Mouse (Mus musculus): ENCODE measurements around the gene Brd3.

Brd3 gene

DNA sequence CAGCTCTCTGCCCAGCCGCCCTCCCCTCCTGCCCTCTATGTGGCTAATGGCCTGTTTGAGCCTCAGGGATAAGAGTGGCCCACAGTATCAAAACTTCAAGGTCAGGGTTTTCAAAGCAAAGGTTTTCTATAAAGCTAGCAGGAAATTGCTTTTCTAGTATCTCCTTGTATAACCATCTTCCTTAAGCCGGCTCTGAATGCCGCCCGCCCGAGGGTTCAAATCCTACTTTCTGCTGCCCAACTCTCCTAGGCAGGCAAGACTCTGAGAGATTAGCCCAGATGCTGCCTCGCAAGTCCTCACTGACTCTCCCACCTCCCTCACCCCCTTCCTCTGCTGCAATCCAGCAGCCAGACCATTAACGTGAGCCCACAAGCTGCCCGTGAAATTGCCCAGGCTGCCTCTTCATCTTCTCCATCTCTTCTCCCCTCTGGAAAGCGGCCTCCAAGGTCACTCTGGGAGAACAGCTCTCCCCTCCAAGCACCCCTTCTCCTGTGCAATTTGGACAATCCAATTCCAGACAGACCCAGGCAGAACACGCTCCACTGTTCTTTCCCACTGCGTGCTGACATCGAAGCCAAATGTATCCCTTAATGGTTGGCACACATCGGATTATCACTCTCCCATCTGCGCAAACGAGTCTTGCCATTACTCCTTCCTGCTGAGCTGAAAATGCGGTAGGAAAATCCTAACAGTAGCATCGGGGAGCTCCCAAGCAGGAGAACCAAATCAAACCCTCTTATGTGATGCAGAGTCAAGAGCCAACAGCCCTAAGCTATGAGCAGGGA is 110.6 kb downstream of the Brd3 start:
- DNase-seq (ENCODE audit: low spot score) = no peak
